Mouse (Mus musculus) kidney, postnatal 10 days (tissue): Measurements from ENCODE around the gene Cnfn.

Source experiments
- DNase-seq: peaks from one replicate; pipeline ENCODE4 v3.0.0; 2021; ENCODE audit warnings: mixed read lengths

Gene Cnfn

DNA sequence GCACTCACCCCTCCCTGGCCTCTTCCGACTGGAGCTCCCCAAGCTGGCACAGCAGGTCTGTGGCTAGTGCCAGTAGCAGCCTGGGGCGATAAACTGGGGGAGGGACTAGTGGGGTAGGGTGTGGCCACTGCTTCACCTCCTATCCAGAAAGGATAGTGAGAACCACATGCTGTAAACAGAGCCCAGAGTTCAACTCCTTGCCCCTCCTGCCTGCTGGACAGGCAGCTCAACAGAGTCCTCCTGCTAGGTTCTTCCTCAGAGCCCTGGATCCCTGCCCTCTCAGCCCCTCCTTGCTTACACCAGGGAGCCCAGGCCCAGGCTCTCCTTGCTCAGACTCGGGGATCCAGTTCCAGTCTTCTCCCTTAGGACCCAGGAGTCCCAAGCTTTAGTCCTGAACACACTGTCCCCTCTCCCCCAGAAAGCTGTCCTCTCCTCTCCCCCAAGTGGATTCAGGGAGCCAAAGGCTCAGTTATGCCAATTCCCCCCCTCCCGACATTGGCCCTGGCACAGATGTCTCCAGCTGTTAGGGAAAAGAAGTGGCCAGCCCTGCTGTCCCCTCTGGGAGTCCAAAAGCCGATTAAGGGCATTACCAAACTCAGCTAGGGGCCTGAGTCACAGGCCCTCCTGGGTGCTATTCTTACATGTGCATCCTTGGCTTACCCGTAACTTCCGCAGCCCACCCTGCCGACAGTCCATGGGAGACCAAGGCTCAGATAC, 20.7 kb upstream of the Cnfn start:
- peak; percentile 75 for DNase-seq

DNA sequence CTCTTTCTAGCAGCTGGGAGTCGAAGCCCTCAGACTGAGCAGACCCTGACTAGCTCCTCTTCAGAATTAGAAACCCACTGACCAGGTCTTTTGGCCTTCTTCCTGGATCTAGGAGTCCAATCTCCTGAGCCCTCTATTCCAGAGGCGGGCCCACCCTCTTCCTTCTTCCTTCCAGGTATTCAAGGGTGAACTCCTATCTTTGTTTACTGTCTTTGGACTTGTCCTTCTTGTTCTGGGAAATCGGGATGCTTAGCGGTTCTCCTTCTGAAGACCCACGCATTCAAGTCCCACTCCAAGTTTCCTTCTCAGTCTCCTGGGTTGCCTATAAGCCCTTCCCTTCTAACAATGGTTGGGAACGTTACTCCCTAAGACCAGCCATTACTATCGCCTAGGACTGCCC, 19.4 kb upstream of the Cnfn start:
- DNase-seq, result peak; percentile 11

DNA sequence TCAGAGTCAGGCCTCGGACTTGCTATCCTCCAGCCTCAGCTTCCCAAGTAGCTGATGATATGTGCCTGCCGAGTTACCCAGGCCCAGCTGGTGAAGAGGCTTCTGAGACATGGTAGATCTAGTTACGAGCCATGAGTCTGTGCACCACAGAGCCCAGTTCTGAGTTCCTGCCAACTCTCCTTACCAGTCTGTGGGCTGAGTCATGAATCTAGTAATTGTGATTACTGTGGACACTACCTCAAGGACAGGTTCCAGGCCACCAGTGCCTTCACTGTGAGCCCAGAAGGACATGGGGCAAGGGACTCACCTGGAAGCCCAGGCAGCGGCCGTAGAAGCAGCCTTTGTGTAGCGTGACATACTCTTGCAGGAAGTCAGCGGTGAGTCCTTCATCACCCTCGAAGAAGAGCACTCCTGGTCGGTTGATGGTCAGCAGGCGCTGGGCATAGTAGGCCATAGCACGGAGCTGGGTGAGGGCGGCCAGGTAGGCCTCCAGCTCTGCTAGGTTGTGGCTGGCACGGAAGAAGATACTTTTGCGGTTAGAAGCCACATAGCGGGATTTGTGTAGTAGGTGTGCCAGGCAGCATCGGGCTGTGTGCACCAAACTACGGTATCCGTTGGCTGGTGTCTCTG, 18.4 kb upstream of the Cnfn start:
- DNase-seq, result peak; percentile 7

DNA sequence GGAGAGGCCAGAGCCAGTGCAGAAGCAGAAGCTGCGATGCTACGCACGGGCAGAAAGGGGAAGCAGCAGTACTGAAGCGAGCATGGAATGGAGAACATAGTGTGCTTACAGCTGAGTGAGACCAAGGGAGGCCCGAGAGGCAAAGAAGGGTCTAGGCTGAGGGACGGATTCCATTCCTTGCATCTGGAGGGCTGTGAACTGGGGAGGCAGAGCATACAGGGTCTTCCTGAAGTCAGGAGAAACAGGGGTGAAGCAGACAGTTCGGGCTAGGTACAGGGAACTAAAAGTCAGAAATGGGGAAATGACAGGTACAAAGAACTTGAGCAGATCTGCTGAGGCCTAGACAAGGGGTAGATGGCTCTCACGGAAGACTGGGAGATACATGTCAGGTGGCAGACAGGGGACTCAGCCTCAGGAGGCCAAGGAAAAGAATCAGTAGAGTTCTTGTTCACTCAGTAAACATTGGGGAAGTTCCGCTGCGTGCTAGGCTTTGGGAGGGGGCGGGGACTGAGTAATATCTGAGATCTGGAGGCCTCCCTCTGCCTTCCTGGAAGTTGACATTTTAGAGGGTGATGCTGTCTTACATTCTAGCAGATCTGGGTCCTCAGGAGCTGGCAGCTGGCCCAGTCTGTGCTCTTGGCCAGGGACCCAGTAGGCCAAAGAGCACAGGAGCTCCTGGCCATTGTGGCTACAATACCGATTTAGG, 16.5 kb upstream of the Cnfn start:
- DNase-seq, result peak; percentile 88

DNA sequence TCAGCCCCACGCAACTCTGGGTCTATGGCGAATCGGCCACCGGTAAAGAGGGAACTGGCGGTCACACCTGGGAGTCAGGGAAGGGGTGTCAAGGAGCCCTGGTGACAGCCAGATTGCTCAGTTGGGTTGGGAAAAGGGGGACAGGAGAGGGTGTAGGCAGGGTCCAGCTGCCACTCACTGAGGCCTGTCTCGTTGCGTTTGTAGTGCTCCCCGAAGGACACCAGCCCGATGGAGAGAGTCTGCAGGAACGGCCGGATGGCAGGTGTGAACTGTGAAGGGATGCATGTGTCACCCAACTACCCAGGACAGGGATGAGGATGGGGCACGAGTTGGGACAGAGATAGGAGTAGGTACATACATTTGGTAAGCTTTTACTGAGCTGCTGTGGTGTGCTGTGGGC, 15.7 kb upstream of the Cnfn start:
- DNase-seq, result peak; percentile 8

DNA sequence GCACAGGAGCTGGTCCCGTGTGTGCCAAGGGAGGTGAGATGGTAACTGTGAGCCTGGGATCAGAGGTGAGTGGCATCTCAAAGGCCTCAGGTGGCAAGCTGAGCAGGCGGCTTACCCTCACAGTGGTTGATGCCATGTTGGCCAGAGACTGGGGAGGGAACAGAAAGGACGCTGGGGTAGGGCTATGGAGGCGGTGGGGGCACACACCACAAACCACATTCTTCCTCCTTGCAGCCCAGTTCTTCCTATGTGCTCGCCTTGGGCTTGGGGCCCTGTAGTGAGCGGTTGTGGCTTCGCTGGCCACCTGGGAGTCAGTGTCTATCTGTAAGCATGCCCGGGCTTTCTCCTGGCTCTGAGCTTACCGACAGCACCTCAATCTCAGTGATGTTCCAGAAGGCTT, 15.3 kb upstream of the Cnfn start:
- DNase-seq, result peak; percentile 6

DNA sequence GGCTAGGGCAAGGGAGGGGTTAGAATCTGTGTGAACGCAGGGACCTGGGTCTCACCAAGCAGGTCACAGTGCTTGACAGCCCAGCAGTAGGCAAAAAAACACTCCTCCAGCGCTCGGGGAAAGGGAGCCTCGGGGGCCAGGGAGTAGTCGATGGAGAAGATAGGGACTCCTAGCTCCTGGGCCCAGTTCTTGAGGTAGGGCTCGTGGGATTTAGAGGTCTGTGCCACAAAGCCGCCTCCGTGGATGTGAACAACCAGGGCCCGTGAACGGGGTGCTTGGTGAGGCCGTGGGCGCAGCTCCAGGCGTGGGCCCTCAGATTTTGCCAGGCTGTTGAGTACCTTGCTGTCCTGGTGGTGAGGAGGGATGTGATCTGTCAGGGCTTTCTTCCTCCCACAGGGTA, 14.8 kb upstream of the Cnfn start:
- no peak for DNase-seq

DNA sequence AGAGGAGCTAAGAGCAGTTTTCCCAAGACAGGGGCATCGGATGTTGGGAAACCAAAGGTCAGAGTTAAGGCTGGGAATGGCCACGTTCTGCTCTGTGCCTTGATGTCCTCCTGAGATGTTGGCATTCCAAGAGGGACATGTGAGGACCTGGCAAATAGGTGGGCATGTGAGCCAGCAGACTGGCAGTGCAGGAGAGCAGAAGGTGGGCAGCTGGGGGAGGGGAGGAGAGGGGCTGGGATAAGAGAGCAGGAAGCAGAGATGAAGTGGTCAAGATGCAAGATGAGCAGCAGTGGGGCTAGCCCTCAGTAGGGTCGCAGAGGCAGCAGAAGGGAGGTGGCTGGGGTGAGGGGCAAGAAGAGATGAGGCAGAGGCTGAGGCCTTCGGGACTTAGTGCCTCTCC, 14.4 kb upstream of the Cnfn start:
- DNase-seq, result no peak

DNA sequence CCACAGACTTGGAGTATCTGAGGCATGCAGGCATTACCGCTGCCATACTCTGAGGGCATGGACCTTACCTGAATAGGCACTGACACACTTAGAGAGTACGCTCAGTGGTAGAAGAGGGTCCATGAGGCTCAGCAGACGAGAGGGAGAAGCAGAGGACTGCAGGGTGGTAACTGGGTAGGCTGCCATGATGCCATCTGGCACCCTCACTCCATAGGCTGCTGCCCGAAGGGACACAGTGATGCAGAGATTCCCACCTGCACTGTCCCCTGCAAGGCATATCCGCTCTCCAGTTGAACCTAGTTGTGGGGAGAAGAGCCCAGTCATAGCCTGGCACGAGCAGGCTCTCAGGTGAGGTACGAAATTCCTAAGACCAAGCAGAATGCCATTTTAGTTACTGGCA, 13.9 kb upstream of the Cnfn start:
- peak; percentile 4 for DNase-seq

DNA sequence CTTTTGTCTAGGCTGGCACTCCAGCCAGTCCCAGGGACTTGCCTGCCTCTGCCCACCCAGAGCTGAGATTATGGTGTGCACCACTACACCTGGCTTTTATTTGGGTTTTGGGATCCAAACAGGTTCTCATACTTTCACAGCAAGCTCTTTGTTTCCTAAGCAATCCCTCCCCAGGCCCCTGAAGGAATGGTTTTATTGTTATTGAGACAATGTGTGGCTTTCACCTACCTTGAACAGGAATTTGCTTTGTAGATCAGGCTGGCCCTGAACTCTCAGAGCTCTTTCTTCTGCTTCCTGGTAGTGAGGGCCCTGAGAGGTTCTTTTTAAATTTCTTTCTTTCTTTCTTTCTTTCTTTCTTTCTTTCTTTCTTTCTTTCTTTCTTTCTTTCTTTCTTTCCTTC, 13.0 kb upstream of the Cnfn start:
- no peak for DNase-seq

DNA sequence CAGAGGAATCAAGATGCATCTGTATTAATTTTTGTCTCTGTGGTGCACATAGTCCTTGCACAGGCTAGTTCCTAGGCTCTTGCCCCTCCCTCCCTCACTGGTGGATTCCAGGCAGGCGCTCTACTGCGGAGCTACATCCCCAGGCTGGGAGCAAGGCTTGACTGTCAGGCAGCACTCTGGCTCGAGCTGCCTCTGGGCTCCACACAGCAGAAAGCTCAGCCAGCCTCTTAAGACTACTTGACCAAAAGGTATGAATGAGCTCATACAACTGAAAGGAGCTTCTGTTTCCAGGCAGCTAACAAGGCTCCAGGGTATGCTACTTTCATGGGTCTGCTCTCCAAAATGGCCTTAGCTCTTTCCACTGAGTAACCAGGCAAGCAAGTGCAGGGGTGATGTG, 11.8 kb upstream of the Cnfn start:
- DNase-seq, result peak; percentile 14

DNA sequence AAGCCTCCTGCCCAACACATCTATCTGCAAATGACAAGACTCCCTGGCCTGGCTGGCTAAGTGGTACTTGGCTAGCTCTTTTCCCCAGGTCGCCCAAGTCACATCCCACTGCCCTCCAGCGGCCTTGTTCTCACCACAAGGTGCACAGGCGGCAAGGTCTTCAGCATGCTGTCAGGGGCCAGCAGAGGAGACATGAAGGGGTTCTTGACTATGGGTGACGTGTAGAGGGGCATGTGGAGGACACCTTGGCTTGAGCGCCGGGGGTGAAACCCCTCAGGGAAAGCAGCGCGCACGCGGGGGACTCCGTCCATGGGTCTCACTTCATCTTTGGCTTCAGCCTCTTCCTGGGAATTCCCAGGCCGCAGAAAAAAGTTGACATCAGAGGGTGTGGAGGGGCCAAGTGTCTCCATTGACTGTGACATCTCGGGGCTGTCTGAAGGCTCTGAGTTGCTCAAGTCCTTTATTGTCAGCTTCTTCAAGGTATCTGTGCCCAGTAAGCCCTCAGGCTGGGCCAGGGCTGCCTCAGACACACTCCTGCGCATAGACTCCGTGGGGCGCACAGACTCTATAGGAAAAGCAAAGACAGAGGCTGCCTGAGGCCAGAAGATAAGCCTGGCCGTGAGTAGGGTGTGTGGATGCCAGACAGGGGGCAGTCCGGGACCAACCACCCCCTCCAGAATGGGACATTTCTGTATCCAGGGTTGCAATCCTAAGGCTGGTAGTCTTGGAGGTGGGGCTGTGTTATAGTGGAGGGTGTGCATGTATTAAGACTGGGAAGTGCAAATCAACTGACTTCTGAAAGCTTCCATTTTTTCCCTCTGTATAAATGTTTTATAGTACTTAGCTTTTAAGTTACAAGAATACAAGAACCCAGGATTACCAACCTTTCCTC, 11.1 kb upstream of the Cnfn start:
- DNase-seq, result peak; percentile 26

DNA sequence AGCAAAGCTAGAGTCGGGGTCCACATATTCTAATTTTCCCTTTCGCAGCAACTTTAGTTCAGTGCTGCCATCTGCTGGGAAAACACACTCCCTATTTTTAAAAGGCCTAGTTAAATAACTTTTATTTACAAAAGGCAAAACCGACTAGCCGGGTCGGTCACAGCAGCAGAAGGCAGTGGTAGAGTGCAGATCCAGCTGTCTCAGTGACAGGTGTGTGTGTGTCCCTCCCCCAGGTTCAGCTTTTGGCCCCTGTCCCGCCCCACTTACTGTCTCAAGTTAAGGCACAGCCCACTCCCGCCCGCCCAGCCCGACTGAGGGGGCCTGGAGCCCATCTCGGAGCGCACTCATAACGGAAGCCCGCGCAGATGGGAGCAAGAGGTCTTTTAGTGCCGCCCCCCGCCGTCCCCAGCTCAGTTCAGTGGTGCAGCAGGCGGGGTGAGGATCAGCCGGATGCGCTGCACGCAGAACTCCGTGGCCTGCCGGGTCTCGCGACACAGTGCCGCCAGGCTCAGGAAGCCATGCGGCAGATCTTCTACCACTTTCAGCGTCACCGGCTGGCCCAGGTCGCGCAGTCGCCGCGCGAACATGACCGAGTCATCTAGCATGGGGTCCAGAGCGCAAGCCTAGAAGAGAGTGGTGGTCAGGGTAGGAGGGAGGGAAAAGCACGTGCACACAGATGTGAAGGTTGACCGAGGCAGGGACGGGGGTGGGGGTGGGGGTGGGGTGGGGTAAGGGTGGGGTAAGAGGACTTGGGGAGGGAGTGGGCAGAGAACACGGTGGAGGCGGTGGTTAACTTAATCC, 10.2 kb upstream of the Cnfn start:
- DNase-seq, result peak; percentile 87

DNA sequence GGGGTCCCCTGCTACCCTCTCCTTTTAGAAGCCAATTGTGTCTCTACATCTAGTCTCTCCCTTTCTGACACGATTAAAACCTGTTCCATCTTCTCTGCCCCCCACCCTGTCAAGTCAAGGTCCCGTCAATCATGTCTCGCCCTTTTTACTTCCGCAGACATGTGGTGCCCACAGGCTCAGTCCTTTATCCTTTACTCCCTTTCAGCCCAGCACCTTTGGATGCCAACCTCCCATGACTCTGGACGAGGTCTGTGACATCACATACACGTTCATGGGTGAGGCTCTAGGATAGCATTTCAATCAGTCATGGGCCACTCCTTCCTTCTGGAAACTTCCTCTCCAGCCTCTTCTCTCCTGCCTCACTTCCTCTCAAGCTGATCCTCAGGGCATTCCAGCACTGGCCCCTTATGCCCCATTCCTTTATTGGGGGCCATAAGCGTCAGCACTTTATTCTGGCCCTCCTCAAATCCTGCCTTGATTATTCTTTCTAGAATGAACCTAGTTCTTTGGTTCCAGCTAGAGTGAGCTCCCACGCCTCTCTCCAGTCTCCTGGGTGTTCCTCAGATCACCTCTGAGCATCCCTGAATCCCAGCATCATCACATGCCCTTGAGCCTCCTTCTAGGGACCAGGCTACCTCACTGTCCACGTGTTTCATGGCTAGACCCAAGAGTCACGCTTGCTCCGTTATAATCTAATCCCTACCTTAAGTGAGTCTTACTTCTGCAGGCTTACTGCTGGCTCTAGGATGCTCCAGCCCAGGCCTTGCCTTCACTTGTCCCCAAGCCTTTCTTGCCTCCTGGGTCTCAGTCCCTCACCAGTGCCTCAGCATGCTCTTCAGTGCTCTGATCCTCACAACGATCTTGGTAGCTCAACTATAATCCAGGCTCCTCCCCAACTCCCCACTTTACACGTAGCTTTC, 8.9 kb upstream of the Cnfn start:
- no peak for DNase-seq

DNA sequence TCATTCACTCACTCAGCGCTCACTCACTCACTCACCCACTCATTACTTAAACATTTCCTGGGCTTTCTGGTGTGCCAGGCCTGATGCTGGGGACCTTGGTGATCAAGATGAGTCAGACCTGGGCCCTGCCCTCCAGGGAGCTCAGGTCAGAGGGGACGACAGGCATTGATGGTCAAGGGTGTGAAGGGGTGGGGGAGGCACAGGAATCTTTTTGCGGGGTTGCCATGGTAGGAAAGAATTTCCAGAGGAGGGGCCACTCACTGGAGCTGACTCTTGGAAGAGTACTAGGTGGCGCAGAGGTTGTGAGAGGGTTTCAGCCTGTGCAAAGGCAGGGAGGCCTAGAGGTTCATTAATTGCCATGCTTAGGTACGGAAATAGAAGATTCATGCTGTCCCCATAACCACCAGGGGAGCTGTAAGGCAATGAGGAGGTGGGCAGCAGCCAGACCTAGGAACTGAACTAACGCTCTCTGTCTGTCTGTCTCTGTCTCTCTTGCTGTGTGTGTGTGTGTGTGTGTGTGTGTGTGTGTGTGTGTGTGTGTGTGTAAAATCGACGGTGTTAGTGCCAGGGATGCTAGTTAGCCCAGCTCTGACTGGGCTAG, 7.7 kb upstream of the Cnfn start:
- DNase-seq, result no peak

DNA sequence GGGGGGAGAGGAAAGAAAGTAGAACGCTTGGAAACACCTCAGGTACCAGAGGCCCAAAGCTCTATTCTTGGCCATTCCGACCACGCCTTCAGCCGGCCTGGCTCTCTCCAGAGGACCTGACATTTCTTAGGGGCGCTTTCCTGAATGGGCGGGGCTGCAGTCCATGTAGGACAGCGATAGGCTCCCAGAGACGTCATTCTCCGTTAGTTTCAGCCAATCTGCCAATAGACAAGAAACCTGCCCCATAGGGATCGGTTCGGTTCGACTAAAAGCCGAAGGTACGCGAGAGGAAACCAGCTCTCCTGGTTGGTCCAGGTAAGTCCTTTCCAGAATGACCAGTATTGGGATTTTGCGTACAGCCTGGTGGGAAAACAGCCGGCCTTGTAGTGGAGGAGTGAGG, 7.0 kb upstream of the Cnfn start:
- peak; percentile 89 for DNase-seq

DNA sequence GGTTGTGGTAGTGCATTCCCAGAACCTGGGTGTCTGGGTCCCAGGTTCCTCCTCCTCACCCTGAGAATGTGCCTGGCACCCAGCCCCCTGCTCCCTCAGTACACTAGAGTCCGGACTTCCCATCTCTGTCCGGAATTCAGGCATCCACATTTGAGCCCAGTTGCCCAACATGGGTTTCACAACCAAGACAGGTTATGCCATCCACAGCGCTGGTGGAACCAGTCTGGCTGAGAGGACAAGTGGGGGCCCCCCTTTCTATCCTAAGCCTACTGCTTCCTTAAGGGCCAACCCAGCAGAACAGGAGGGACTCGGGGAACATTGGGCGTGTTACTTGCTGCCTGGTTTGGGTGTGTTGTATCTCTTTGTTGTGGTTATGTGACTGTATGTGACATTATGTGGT, 2.9 kb upstream of the Cnfn start:
- DNase-seq, result no peak

DNA sequence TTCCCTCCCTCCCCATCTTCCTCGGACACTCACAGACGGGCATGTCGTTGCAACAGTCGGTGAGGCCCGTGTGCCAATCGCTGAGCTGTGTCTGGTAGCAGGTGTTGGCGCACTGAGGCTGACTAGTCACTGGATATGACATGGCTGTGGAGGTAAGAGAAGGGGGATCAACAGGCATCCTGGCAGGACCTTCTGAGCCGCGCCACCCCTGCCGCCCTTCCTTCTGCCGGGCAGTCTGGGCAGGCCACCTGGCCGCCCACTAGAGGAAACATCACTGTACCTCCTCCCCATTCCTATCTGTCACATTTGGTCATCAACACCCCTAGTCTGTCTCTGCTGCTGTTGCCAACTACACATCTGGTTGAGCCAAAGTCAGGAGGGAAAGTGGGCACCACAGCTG, 1.2 kb downstream of the Cnfn start:
- no peak for DNase-seq

DNA sequence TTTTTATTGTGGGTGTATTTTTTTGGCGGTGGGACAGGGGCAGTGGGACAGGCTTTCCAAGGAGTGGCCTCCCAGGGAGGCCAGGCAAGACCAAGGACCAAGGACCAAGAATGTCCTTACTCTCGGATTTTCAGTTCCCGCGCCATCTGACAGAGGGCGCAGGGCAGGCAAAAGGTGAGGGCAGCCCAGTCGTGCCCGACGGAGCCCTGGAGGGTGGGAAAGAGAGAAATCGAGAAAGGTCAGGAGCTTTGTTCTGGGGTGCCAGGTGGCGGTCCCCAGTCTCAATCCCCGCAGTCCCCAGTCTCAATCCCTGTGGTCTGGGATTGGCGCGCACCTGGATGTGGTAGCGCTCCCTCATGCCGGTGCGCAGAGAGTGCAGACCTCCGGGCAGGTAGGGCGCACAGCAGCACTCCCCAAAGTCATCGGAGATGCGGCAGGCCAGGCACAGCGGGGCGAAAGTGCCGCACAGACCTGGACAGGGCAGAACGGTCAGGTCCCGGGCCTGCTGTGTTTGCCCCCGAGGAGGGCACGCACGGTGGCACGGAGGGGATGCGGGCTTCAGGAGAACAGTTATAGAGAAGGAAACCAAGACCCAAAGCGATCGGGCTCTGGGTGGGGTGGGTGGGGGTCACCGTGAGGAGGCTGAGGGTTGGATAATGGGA, 1.8 kb downstream of the Cnfn start:
- DNase-seq, result peak; percentile 67

DNA sequence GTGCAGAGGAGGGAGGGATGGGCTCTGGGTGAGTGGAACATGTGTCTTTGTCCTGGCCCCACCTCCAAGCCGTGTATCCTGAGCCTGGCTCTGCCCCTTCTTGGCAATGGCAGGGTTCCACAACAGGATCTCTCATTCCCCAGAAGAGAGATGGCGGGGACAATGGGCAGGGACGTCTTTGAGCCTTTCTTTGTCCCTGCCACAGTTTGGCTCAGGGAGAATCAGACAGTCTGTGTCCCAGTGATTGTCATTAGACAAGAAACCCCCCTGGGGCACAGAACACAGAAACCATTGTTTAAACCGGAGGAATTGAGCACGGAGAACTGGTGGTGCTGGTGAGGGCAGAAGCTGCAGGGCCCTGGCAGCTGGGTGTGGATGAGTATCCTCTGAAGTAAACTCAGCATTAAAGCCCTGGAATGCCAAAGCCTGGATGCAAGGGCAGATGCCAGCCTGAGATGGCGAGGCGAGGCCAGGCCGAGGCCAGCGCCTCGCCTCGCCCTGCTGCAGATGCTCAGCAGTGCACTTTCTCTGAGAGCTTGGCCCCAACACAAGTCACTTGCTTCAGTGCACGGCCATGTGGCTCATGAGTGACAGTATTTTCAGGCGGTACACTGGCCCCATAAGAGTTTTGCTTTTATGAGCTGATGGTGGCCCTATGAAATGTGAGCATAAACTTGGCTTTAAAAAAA, 3.4 kb downstream of the Cnfn start:
- no peak for DNase-seq
